Mouse (Mus musculus) kidney, embryonic 16.5 days (tissue): ENCODE data around the gene Mcidas. TPM values are rescaled to one million over a fixed set of nuclear protein-coding genes. Genes with fewer than 3 reads are reported as not detected.

ENCODE experiments used
- ATAC-seq: fragments of 200-750 bp; cut with Nextera tagmentation; 2 replicates; pipeline ENCODE4 v1.8.0; 2017; ENCODE audit warnings: moderate TSS enrichment; ENCODE audit not compliant: low FRiP score, low TSS enrichment
- H3K27ac ChIP-seq: fragments of 300-500 bp; sonication (generic); 2 replicates; pipeline ENCODE4 v1.5.1; 2014; ENCODE audit warnings: low read length
- H3K27me3 ChIP-seq: fragments of 300-500 bp; sonication (generic); 2 replicates; pipeline ENCODE4 v1.6.1; 2014; ENCODE audit warnings: low read length, control low read depth, mixed read lengths; ENCODE audit not compliant: insufficient read depth
- H3K36me3 ChIP-seq: fragments of 300-500 bp; sonication (generic); 2 replicates; pipeline ENCODE4 v1.6.1; 2014; ENCODE audit warnings: low read length, control low read depth, mixed read lengths; ENCODE audit not compliant: insufficient read depth
- H3K4me1 ChIP-seq: fragments of 300-500 bp; sonication (generic); 2 replicates; pipeline ENCODE4 v1.6.1; 2014; ENCODE audit warnings: low read length, control low read depth, mixed read lengths; ENCODE audit not compliant: insufficient read depth
- H3K4me2 ChIP-seq: fragments of 300-500 bp; sonication (generic); replicated peaks from 2 replicates; pipeline ENCODE4 v1.6.1; 2014; ENCODE audit warnings: low read depth, low read length
- H3K4me3 ChIP-seq: fragments of 300-500 bp; sonication (generic); 2 replicates; pipeline ENCODE4 v1.5.1; 2014; ENCODE audit warnings: mild to moderate bottlenecking, low read length
- H3K9ac ChIP-seq: fragments of 300-500 bp; sonication (generic); replicated peaks from 2 replicates; pipeline ENCODE4 v1.6.1; 2014; ENCODE audit warnings: low read length
- H3K9me3 ChIP-seq: fragments of 300-500 bp; sonication (generic); 2 replicates; pipeline ENCODE4 v1.6.1; 2016; ENCODE audit warnings: low read length, control low read depth
- WGBS: fragments of 180-500 bp; shearing (Covaris S2); extraction: QIAGEN DNeasy Blood & Tissue Kit; methylation state at CpG from one replicate; pipeline ENCODE4 v1.1.7; 2014; 5-methylcytosine and 5-hydroxymethylcytosine counted together
- polyA plus RNA-seq: library from polyadenylated mRNA; unstranded; fragments of >200 nt; fragmentation: Nextera tagmentation; extraction: Ambion mirVana; gene quantifications from 2 replicates; pipeline ENCODE4 v1.2.1, GENCODE M21; 2015

The Mcidas gene
- polyA plus RNA-seq, 1 experiment from 2014 or later: 0.34 TPM

- no peak overlapping the region for H3K9ac ChIP-seq
- peaks cover 44% of the 10 kb centered on the region for H3K27me3 ChIP-seq
- no peaks in the 10 kb centered on the region for H3K9me3 ChIP-seq
- no peak overlapping the region for H3K27ac ChIP-seq
- WGBS: 2% methylated on average over 11 of the region's 11 CpGs
- H3K4me1 ChIP-seq: peaks cover 20% of the 10 kb centered on the region
- H3K36me3 ChIP-seq: no peaks in the 10 kb centered on the region
- no peak for ATAC-seq
- H3K4me3 ChIP-seq: peak overlapping the region; percentile 63
- H3K4me2 ChIP-seq: peak overlapping the region; percentile 98
Measured at GRCm38 (mm10) chr13:113034271-113034886, 40.7 kb downstream of the Mcidas start.

- Histone ChIP-seq H3K4me3 (peak within 1 kb of the TSS; percentile 63), H3K4me1 (peaks cover 24% of the 10 kb centered on the region), H3K9me3 (no peaks in the 10 kb centered on the region), H3K9ac (peak within 1 kb of the TSS; percentile 63), H3K4me2 (peak within 1 kb of the TSS; percentile 98), H3K27ac (no peak within 1 kb of the TSS), H3K36me3 (no peaks in the 10 kb centered on the region), H3K27me3 (peaks cover 44% of the 10 kb centered on the region)
- under 1% methylated on average over 46 of the region's 46 CpGs for WGBS
- ATAC-seq: no peak
Measured at GRCm38 (mm10) chr13:113034950-113035421, 41.3 kb downstream of the Mcidas start, which contains the start of gene Cdc20b. Gene Cdc20b, plus strand, starts transcription at chr13:113035111.

- Histone ChIP-seq H3K4me2 (peak overlapping the region; percentile 98), H3K4me3 (peak overlapping the region; percentile 63), H3K27me3 (peaks cover 41% of the 10 kb centered on the region), H3K9ac (no peak overlapping the region), H3K9me3 (no peaks in the 10 kb centered on the region), H3K27ac (no peak overlapping the region), H3K36me3 (no peaks in the 10 kb centered on the region), H3K4me1 (peaks cover 28% of the 10 kb centered on the region)
- peak; percentile 87 for ATAC-seq
- WGBS: 0% methylated on average over 4 of the region's 4 CpGs
Measured at GRCm38 (mm10) chr13:113035852-113036251, 42.2 kb downstream of the Mcidas start.

- peaks cover 9% of the 10 kb centered on the region for H3K36me3 ChIP-seq
- H3K4me1 ChIP-seq: peaks cover 11% of the 10 kb centered on the region
- no peaks in the 10 kb centered on the region for H3K27me3 ChIP-seq
- ATAC-seq: no peak
- peak overlapping the region; percentile 54 for H3K9ac ChIP-seq
- H3K9me3 ChIP-seq: no peaks in the 10 kb centered on the region
- peak overlapping the region; percentile 55 for H3K4me2 ChIP-seq
- H3K4me3 ChIP-seq: peak overlapping the region; percentile 60
- H3K27ac ChIP-seq: no peak overlapping the region
- WGBS: 37% methylated on average over 3 of the region's 3 CpGs
Measured at GRCm38 (mm10) chr13:113044876-113045275, 51.2 kb downstream of the Mcidas start.

DNA sequence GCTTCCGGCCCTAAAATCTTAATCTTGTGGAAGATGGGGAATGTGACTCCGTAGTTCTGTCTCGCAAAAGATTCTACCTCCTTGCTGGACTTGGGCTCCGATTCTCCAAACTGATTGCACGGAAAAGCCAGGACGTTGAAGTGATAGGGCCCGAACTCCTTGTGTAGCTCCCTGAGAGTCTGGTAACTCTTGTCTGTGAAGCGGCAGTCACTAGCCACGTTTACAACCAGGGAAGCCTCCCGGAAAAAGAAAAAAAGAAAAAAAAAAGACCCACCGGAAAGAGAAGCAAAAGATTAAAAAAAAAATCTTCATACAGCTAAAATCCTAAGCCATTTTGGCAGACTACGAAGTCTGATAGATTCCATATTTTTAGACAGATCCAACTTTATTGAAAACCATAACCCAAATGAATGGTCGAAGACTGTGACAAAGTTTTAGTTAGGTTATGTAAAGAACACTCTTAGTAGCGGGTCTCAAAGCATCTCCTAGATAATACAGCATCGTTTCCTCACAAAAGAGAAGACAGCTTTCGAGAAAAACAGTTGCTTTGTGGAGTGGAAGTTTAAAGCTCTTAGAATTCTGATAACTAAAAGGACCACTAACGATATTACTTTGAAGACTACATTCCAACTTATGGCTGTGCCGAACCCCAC is 51.9 kb downstream of the Mcidas start:
- WGBS: 6% methylated on average over 18 of the region's 18 CpGs
- Histone ChIP-seq H3K27me3 (no peaks in the 10 kb centered on the region), H3K36me3 (peaks cover 9% of the 10 kb centered on the region), H3K27ac (peak overlapping the region; percentile 66), H3K9me3 (no peaks in the 10 kb centered on the region), H3K4me3 (peak overlapping the region; percentile 60), H3K4me2 (peak overlapping the region; percentile 55), H3K9ac (peak overlapping the region; percentile 63), H3K4me1 (peaks cover 6% of the 10 kb centered on the region; the same call in 1 of the 2 replicates)
- no peak for ATAC-seq

GRCm38 (mm10) chr13:113046211-113046883 is 52.7 kb downstream of the Mcidas start, which contains the start of gene Gpx8:
Gene Gpx8, minus strand, starts transcription at chr13:113046410.
- Histone ChIP-seq H3K4me2 (peak within 1 kb of the TSS; percentile 55), H3K4me1 (peaks cover 6% of the 10 kb centered on the region; the same call in 1 of the 2 replicates), H3K27me3 (no peaks in the 10 kb centered on the region), H3K4me3 (peak within 1 kb of the TSS; percentile 60), H3K36me3 (peaks cover 9% of the 10 kb centered on the region), H3K27ac (peak within 1 kb of the TSS; percentile 66), H3K9me3 (no peaks in the 10 kb centered on the region), H3K9ac (peak within 1 kb of the TSS; percentile 63)
- 5% methylated on average over 21 of the region's 21 CpGs for WGBS
- ATAC-seq: peak; percentile 95

DNA sequence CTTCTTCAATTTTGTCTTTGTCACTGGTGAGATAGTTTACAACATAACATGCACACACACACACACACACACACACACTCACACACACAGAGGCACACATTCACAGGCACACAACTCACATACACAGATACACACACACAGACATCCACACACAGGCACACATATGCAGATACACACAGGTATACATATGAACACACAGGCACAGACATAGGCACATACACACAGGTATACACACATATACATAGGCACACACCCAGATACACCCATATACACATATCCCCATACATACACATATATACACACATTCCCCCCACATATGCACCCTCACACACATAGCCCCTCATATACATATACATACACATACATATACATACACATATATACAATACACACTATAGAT is 53.4 kb downstream of the Mcidas start:
- H3K4me3 ChIP-seq: no peak overlapping the region
- H3K4me1 ChIP-seq: peaks cover 6% of the 10 kb centered on the region; the same call in 1 of the 2 replicates

DNA sequence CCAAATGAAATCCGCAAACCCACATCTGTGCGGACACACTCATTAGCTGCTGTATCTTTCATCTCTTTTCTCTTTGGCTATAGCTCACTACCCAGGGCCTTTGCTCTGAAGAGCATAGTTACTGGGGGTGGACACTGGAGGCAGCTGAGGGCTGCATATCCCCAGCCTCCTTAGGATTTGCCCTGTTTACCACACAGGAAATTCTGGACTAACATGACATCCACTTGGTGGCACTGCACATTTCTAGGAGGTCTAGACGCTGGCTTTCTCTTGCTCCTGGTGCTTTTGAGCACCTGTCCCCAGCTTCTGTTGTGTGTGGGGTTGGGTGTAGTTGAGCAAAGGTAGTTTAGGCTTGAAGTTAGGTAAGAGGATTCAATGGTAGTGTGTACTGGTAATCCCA is 54.0 kb downstream of the Mcidas start:
- peaks cover 6% of the 10 kb centered on the region; the same call in 1 of the 2 replicates for H3K4me1 ChIP-seq
- whole genome bisulfite sequencing: 77% methylated on average over 3 of the region's 3 CpGs

More for the DNA sequence above, 53.4 kb downstream of the Mcidas start:
- H3K9ac ChIP-seq: no peak overlapping the region
- no peak overlapping the region for H3K27ac ChIP-seq
- no peaks in the 10 kb centered on the region for H3K27me3 ChIP-seq
- ATAC-seq: peak; percentile 55
- no peak overlapping the region for H3K4me2 ChIP-seq
- no peaks in the 10 kb centered on the region for H3K9me3 ChIP-seq
- peaks cover 5% of the 10 kb centered on the region; the same call in 1 of the 2 replicates for H3K36me3 ChIP-seq

More for the DNA sequence above, 54.0 kb downstream of the Mcidas start:
- no peak overlapping the region for H3K4me2 ChIP-seq
- ATAC-seq: no peak
- no peaks in the 10 kb centered on the region for H3K27me3 ChIP-seq
- no peak overlapping the region for H3K27ac ChIP-seq
- no peaks in the 10 kb centered on the region for H3K9me3 ChIP-seq
- peaks cover 2% of the 10 kb centered on the region; the same call in 1 of the 2 replicates for H3K36me3 ChIP-seq
- no peak overlapping the region for H3K4me3 ChIP-seq
- no peak overlapping the region for H3K9ac ChIP-seq
